Mouse (Mus musculus) neural tube, embryonic 11.5 days (tissue): ENCODE results near the gene Ralbp1. TPM values are rescaled to one million over a fixed set of nuclear protein-coding genes. Genes with fewer than 3 reads are reported as not detected.
A peak's percentile ranks its signal among the peaks of the same experiment; 100 is the strongest.

Experiments
- ATAC-seq: fragments of 200-750 bp; cut with Nextera tagmentation; 2 replicates; pipeline ENCODE4 v1.8.0; 2017; ENCODE audit warnings: moderate number of reproducible peaks, mild to moderate bottlenecking, moderate TSS enrichment, moderate library complexity; ENCODE audit not compliant: insufficient read depth, low FRiP score, low TSS enrichment
- DNase-seq: peaks from one replicate; pipeline ENCODE4 v3.0.0-alpha.2; 2015; ENCODE audit warnings: low spot score
- H3K27ac ChIP-seq: fragments of 300-500 bp; sonication (generic); 2 replicates; pipeline ENCODE4 v1.5.1; 2014; ENCODE audit warnings: low read depth, mild to moderate bottlenecking, low read length
- H3K27me3 ChIP-seq: fragments of 300-500 bp; sonication (generic); 2 replicates; pipeline ENCODE4 v1.6.1; 2014; ENCODE audit warnings: mild to moderate bottlenecking, low read length, mixed read lengths; ENCODE audit not compliant: control insufficient read depth, insufficient read depth
- H3K36me3 ChIP-seq: fragments of 300-500 bp; sonication (generic); 2 replicates; pipeline ENCODE4 v1.6.1; 2014; ENCODE audit warnings: mild to moderate bottlenecking, low read length, moderate library complexity, mixed read lengths; ENCODE audit not compliant: control insufficient read depth, insufficient read depth
- H3K4me1 ChIP-seq: fragments of 300-500 bp; sonication (generic); 2 replicates; pipeline ENCODE4 v1.6.1; 2014; ENCODE audit warnings: low read length, mixed read lengths; ENCODE audit not compliant: control insufficient read depth, insufficient read depth
- H3K4me2 ChIP-seq: fragments of 300-500 bp; sonication (generic); 2 replicates; pipeline ENCODE4 v1.6.1; 2014; ENCODE audit warnings: low read depth, mild to moderate bottlenecking, moderate library complexity
- H3K4me3 ChIP-seq: fragments of 300-500 bp; sonication (generic); 2 replicates; pipeline ENCODE4 v1.5.1; 2014; ENCODE audit warnings: low read depth, low read length
- H3K9ac ChIP-seq: fragments of 300-500 bp; sonication (generic); 2 replicates; pipeline ENCODE4 v1.6.1; 2014; ENCODE audit warnings: mild to moderate bottlenecking, low read length
- H3K9me3 ChIP-seq: fragments of 300-500 bp; sonication (generic); 2 replicates; pipeline ENCODE4 v1.6.1; 2016; ENCODE audit warnings: low read length; ENCODE audit not compliant: control insufficient read depth
- WGBS: fragments of 180-500 bp; shearing (Covaris S2); extraction: QIAGEN DNeasy Blood & Tissue Kit; methylation state at CpG from one replicate; pipeline ENCODE4 v1.1.7; 2014; 5-methylcytosine and 5-hydroxymethylcytosine counted together
- polyA plus RNA-seq: library from polyadenylated mRNA; unstranded; fragments of >200 nt; fragmentation: Nextera tagmentation; extraction: Ambion mirVana; gene quantifications from 2 replicates; pipeline ENCODE4 v1.2.1, GENCODE M21; 2014

Ralbp1 gene
- polyA plus RNA-seq, 1 experiment from 2014 or later: 50.1 TPM

DNA sequence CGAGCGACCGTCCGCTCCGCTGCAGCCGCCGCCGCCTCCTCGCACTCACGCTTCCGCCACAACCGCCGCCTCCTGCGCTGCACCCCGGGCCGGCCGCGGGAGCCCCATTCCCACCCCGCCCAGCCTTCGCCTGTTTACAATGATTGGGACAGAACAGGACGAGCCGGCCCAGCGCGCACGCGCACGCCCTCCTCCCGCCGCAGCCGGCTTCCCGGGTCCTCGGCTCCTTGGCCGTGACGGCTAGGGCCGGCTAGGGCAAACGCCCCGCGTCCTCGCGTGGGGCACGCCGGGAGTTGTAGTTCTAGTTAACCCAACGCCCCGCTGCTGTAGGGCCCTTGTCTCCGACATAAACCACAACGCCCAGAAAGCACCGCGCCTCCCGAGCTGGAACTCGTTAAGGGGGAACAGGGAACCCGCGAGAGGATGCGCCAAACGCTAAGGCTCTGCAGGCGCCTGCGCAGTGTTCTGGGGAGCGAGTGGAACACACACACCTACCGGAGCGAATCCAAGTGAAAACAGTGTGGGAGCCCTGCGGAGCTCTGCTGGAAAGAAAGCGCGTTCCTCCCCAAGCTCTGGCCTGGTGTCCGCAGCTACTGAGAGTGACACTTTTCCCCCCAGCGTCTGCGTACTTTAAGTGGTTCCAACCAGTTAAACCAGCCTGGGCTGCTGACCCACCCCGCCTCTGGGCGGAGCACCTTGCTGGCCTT, 754 bp downstream of the Ralbp1 start:
- under 1% methylated on average over 47 of the region's 67 CpGs for WGBS
- Histone ChIP-seq H3K9ac (peak overlapping the region; percentile 83), H3K36me3 (no peaks in the 10 kb centered on the region), H3K9me3 (no peaks in the 10 kb centered on the region), H3K4me2 (peak overlapping the region; percentile 98), H3K27ac (peak overlapping the region; percentile 92), H3K4me1 (peaks cover 5% of the 10 kb centered on the region), H3K27me3 (no peaks in the 10 kb centered on the region), H3K4me3 (peak overlapping the region; percentile 91)
- DNase-seq (peak; percentile 100), ATAC-seq (peak; percentile 98)

DNA sequence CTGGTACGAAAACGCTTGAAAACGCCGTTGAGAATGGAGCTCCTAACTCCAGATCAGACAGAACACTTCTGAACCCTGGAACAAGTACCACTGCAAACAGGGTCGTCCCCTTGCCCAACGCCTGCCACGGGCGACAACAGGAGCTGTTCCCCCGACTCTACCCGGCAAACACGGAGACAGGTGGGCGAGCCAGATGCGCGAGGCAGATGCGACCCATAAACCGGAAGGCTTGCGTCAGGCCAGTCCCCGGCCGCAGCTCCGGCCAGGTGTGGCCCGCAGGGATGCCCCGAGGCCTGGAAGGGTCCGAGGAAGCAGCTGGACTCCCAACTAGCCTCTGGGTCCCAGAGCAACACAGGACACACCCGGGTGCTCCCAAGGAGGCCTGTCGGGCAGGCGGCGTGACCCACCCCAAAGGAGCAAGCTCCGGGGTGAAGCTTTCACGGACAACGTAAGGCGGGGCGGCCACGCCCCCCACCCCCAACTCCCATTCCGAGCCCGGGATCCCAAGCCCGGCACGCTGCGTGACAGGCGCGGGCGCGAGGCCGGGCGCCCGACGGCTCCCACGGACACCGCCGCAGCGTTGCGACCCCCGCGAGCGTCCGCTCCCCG, 1.4 kb downstream of the Ralbp1 start:
- Histone ChIP-seq H3K4me2 (peak overlapping the region; percentile 98), H3K4me1 (peaks cover 5% of the 10 kb centered on the region), H3K9me3 (no peaks in the 10 kb centered on the region), H3K27me3 (no peaks in the 10 kb centered on the region), H3K36me3 (no peaks in the 10 kb centered on the region), H3K4me3 (peak overlapping the region; percentile 91), H3K9ac (peak overlapping the region; percentile 83), H3K27ac (peak overlapping the region; percentile 92)
- under 1% methylated on average over 46 of the region's 56 CpGs for WGBS
- peak; percentile 50 for DNase-seq
- ATAC-seq: peak; percentile 35

GRCm38 (mm10) chr17:65877026-65877425, 8.6 kb downstream of the Ralbp1 start:
- Histone ChIP-seq H3K27ac (no peak overlapping the region), H3K4me2 (no peak overlapping the region), H3K9me3 (no peaks in the 10 kb centered on the region), H3K27me3 (no peaks in the 10 kb centered on the region), H3K4me1 (peaks cover 7% of the 10 kb centered on the region; the same call in 1 of the 2 replicates), H3K9ac (no peak overlapping the region), H3K36me3 (no peaks in the 10 kb centered on the region), H3K4me3 (no peak overlapping the region)
- ATAC-seq (no peak), DNase-seq (no peak)
- WGBS: 76% methylated on average over 6 of the region's 6 CpGs

DNA sequence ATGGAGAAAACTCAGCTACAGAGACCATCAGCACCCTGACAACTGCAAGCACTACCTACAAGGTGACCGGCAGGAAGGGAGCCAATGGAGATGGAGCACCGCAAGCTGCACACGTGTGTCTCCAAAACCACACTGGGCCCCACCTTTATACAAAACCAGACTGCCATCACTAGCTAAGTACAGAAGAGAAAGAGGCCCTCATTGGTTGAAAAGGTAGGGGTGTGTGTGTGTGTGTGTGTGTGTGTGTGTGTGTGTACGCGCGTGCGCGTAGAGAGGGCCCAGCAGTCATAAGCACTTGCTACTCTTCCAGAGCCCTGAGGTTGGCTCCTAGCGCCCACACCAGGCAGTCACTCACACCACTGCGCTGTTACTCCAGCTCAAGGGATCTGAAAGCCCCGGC, 11.8 kb downstream of the Ralbp1 start:
- Histone ChIP-seq H3K36me3 (no peaks in the 10 kb centered on the region), H3K27ac (no peak overlapping the region), H3K27me3 (no peaks in the 10 kb centered on the region), H3K4me2 (no peak overlapping the region), H3K9me3 (no peaks in the 10 kb centered on the region), H3K4me3 (no peak overlapping the region), H3K9ac (no peak overlapping the region; the same call in 1 of the 2 replicates), H3K4me1 (peaks cover 7% of the 10 kb centered on the region; the same call in 1 of the 2 replicates)
- DNase-seq (no peak), ATAC-seq (no peak)
- 95% methylated on average over 11 of the region's 11 CpGs for WGBS

- Histone ChIP-seq H3K4me2 (no peak overlapping the region), H3K9me3 (no peaks in the 10 kb centered on the region), H3K4me1 (peaks cover 7% of the 10 kb centered on the region; the same call in 1 of the 2 replicates), H3K36me3 (no peaks in the 10 kb centered on the region), H3K4me3 (no peak overlapping the region), H3K9ac (no peak overlapping the region), H3K27ac (no peak overlapping the region), H3K27me3 (no peaks in the 10 kb centered on the region)
- ATAC-seq (no peak), DNase-seq (no peak)
- WGBS: 84% methylated on average over 4 of the region's 4 CpGs
Observed at GRCm38 (mm10) chr17:65873156-65873555, 12.4 kb downstream of the Ralbp1 start.

GRCm38 (mm10) chr17:65872652-65873051, 12.9 kb downstream of the Ralbp1 start:
- no peak overlapping the region for H3K4me3 ChIP-seq
- 36% methylated on average over 6 of the region's 6 CpGs for whole genome bisulfite sequencing
- no peaks in the 10 kb centered on the region for H3K27me3 ChIP-seq
- ATAC-seq: 0 out of 2 replicates have a peak, but pooled peaks have one; percentile 55
- H3K9ac ChIP-seq: no peak overlapping the region
- H3K36me3 ChIP-seq: no peaks in the 10 kb centered on the region
- DNase-seq: peak; percentile 56
- H3K27ac ChIP-seq: no peak overlapping the region
- no peaks in the 10 kb centered on the region for H3K9me3 ChIP-seq
- peaks cover 7% of the 10 kb centered on the region; the same call in 1 of the 2 replicates for H3K4me1 ChIP-seq
- H3K4me2 ChIP-seq: no peak overlapping the region

- no peak overlapping the region for H3K27ac ChIP-seq
- H3K4me3 ChIP-seq: no peak overlapping the region
- no peak overlapping the region for H3K4me2 ChIP-seq
- no peak overlapping the region for H3K9ac ChIP-seq
- no peaks in the 10 kb centered on the region for H3K36me3 ChIP-seq
- ATAC-seq (no peak), DNase-seq (no peak)
- H3K4me1 ChIP-seq: peaks cover 7% of the 10 kb centered on the region; the same call in 1 of the 2 replicates
- 60% methylated on average over 6 of the region's 6 CpGs for WGBS
- no peaks in the 10 kb centered on the region for H3K27me3 ChIP-seq
- H3K9me3 ChIP-seq: no peaks in the 10 kb centered on the region
Observed at GRCm38 (mm10) chr17:65872051-65872450, 13.5 kb downstream of the Ralbp1 start.

DNA sequence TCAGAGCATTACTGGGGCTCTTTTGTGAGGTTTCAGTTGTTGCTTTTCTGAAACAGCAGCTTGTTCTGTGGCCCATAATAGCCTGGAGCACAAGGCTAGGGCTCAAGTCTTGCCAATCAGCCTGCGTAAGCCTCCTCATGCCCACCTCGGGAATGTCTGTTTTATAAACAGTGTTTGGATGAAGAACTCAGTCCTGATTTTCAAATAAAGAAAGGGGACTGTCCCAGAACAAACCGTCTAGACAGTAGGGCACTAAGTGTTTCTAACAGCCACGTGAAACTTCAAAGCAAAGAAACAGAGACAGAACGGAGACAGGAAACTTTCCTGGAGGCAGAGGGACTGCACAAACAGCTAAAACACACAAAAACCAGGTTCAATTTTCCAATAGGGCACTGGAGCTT, 14.0 kb downstream of the Ralbp1 start:
- Histone ChIP-seq H3K4me2 (no peak overlapping the region), H3K27ac (no peak overlapping the region), H3K27me3 (no peaks in the 10 kb centered on the region), H3K9ac (no peak overlapping the region), H3K4me3 (no peak overlapping the region), H3K4me1 (peaks cover 7% of the 10 kb centered on the region; the same call in 1 of the 2 replicates), H3K36me3 (no peaks in the 10 kb centered on the region), H3K9me3 (no peaks in the 10 kb centered on the region)
- DNase-seq: no peak
- ATAC-seq: no peak
- 46% methylated on average over 5 of the region's 5 CpGs for WGBS

DNA sequence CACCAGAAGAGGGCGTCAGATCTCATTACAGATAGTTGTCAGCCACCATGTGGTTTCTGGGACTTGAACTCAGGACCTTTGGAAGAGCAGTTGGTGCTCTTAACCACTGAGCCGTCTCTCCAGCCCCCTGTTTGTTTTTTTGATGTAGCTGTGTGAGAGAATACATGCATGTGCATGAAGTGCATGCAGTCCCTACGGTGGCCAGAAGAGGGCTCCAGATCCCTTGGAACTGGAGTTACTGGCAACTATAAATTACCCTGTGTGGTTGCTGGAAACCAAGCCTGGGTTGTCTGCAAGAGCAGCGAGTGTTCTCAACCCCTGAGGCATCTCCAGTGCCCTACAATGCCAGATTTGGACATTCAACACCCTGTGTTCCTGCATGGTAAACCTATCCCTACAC, 15.5 kb downstream of the Ralbp1 start:
- ATAC-seq: no peak
- Histone ChIP-seq H3K27ac (no peak overlapping the region), H3K4me3 (no peak overlapping the region), H3K36me3 (no peaks in the 10 kb centered on the region), H3K27me3 (no peaks in the 10 kb centered on the region), H3K4me1 (peaks cover 7% of the 10 kb centered on the region; the same call in 1 of the 2 replicates), H3K9me3 (no peaks in the 10 kb centered on the region), H3K4me2 (no peak overlapping the region), H3K9ac (no peak overlapping the region)
- peak; percentile 75 for DNase-seq
- 41% methylated on average over 4 of the region's 4 CpGs for WGBS
